Mouse (Mus musculus) frontal cortex, postnatal 36 days (tissue): ENCODE data around the gene Bloc1s4.
A peak's percentile ranks its signal among the peaks of the same experiment; 100 is the strongest.

Experiments used
- DNase-seq, 2 experiments: peaks; one replicate each; pipeline ENCODE4 v3.0.0; 2022; ENCODE audit warnings: low spot score in 2 of 2

The Bloc1s4 gene

DNA sequence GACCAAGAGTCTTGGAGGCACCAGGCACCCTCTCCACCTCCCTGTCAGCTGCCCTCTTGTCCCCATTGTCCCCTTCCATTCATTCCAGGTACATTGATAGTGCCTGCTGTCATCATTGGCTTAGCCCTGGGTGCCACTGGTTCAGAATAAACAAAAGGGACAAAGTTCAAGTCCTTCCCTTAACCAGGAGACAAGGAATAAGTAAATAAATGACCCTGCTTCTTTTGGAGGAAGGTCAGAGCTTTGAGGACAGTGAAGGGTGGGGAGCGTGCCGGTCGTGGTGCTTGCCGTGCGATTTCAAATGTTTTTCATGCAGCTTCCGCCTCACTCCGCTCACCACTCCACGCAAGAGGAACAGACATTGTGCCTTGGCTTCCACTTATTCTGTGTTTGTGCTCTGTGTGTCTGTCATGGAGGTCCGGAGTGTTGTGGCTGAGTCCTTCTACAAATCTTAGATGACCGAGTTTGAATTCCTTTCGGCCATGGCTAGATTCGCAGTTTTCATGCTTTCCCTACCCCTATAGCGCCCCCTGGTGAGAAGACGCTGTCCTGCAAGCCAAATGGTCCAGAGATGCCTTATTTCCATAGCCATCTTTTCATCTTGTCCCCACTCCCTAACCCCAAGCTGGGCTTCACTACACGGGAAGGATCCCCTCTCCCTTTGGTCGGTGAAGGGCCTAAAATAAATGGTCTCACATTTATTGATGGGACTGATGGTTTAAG, 6.2 kb downstream of the Bloc1s4 start:
- DNase-seq = peak; percentile 86 to 87

- peak in 1 of 2 experiments; percentile 50 for DNase-seq
Observed at GRCm38 (mm10) chr5:36739829-36740228, 8.6 kb downstream of the Bloc1s4 start.

- DNase-seq = peak; percentile 52 to 64
Observed at GRCm38 (mm10) chr5:36738799-36739615, 9.4 kb downstream of the Bloc1s4 start.

GRCm38 (mm10) chr5:36737765-36738164, 10.7 kb downstream of the Bloc1s4 start:
- no peak for DNase-seq

GRCm38 (mm10) chr5:36736009-36736408, 12.4 kb downstream of the Bloc1s4 start:
- no peak for DNase-seq

GRCm38 (mm10) chr5:36735106-36735505, 13.3 kb downstream of the Bloc1s4 start:
- DNase-seq = no peak

GRCm38 (mm10) chr5:36733405-36733804, 15.0 kb downstream of the Bloc1s4 start:
- DNase-seq = no peak

DNA sequence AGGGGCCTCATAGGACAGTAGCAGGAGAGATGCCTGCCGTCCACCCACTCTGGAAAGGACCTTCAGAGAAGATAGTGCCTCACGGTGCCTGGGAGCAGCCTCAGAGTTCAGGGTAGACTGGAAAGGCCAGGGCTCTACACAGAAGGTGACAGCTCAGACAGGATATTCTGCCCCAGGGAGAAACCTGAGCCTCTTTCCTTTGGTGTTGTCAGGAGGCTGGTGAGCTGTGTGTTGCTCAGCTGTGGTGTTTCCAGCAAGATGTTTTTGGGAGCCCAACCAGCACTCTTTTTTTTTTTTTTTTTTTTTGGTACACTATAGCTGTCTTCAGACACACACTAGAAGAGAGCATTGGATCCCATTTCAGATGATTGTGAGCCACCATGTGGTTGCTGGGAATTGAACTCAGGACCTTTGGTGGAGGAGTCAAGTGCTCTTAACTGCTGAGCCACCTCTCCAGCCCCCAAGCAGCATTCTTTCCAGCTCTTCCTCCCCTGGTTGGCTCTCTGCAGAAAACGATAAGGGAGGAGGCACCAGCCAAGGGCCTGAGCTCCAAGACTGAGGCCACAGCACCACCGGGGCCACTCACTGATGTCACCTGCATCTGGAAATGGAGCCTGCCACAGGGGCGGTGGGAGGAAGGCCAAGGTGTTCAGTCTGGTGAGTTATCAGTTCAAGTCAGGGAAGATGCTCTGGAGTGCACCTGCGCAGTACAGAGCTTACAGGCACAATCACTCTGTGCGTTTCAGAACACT, 16.4 kb downstream of the Bloc1s4 start:
- DNase-seq = no peak

- no peak for DNase-seq
Observed at GRCm38 (mm10) chr5:36730689-36731088, 17.8 kb downstream of the Bloc1s4 start.

- DNase-seq = no peak
Observed at GRCm38 (mm10) chr5:36729923-36730322, 18.5 kb downstream of the Bloc1s4 start.

GRCm38 (mm10) chr5:36729086-36729473, 19.4 kb downstream of the Bloc1s4 start:
- no peak for DNase-seq

- DNase-seq = no peak
Observed at GRCm38 (mm10) chr5:36728403-36729085, 19.9 kb downstream of the Bloc1s4 start.

GRCm38 (mm10) chr5:36727776-36728175, 20.7 kb downstream of the Bloc1s4 start:
- no peak for DNase-seq

DNA sequence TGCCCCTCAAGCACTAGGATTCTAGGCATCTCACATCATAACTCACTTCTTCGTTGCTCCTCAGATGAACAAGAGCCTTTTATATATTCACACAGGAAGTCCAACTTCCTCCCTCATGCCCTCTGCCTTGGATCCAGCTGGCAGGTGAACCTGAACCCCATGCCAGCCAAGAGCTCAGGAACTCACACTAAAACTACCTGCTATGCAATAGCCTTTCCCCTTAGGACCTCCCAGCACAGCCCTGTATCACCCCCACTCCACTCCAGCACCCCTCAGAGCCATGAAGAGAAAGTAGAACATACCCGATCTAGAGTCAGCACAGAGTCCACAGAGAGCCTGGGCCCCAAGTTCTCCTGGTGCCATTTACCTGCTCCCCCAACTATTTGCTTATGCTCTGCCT, 21.3 kb downstream of the Bloc1s4 start:
- DNase-seq = no peak

- no peak for DNase-seq
Observed at GRCm38 (mm10) chr5:36726387-36726801, 22.1 kb downstream of the Bloc1s4 start.

DNA sequence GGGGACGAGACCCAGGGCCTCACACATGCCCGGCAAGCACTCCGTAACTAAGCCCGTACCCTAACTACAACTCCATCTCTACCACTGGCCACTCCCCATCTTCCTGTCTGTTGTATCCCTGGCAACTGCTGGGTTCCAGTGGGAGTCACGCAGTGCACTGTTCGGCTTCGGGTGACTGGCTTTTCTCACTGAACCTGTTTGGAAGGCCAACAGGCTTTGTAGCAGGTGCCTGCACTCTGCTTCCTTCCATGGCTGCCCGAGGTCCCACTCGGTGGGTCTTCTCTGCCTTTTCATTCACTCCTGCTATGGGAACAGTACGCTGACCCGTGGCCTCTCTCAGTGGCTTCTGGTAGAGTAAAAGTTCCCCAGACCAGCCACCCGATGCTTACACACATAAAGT, 22.6 kb downstream of the Bloc1s4 start:
- DNase-seq = no peak

DNA sequence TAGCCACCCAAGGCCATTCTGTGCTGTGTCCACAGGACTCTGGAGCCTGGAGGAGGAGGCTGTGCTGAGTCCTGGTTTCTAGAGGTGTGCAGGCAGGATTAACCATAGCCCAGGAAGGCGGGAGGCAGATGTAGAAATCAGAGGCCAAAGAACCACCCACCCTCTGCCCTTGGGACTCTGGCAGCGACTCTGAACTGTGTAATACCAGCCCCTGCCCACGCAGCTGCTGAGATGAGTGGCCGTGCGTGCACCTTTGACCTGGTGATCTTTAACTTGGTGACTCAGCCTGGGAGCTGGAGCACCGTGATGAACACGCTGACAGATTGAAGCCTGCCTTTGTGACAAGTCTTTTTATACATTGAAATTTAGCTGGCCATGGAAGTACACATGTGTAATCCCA, 24.2 kb downstream of the Bloc1s4 start:
- no peak for DNase-seq

DNA sequence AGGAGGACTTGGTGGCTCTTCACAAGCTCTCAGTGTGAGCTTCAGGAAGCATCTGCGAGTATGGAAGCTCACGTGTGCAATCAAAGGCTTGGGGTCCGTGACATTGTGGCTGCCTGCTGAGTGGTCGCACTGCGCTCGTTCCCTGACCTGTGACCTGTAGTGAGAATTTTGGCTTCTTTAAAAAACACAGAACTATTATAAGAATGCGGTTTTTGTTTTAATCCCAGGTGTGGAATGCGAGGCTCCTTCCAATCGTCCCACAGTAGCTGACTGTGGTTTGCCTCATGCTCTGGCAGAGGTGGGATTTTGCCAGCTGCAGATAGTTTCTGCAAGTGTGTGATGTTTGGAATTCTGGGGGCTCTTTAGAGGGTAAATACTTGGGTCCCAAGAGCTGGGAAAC, 25.1 kb downstream of the Bloc1s4 start:
- no peak for DNase-seq

DNA sequence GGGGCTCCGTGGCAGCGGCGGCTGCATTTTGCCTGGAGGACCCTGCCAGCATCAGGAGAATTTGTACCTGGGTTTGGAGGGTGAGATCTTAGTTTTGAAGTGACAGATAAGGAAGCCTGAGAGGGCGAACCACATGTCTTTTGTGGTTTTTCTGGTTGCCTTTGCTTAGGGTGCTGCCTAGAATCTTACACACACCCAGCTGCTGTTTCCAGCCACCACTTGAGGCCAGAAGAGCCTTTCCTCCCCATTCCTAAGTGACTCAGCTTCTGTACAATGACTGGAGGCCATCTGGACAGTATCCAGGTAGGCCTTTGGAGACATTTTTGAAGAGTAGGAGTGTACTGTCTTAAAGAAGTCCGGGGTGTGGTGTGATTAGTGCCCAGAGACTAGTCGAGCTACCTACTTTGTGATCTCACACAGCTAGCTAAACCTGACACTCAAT, 26.0 kb downstream of the Bloc1s4 start:
- DNase-seq = no peak

DNA sequence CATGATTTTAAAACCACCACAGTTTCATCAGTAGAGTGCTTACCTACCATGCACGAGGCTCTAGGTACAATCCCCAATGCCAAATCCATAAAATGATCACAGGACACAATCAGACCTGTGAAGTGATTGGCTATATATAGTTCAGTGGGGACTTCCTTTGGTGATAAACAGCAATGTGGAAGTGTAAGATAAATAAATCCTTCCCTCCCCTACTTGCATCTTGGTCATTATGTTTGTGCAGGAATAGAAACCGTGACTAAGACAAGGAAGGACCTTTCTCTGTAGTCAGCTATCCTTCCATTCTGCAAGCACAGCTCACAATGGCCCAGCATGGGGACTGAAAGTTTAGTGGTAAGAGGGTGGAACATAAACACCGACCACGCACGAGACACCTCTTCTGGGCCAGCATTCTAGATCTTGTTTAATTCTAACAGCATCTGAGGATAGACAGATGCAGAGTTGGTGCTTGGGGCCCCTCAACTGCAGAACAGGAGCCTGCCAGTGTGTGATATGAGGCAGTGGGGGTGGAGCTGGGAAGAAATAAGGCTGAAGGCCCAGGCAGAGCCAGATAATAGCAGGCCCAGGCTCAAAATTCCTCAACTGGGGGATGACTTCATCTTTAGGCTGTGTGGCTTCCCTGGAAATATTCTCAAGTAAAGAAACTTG, 27.6 kb downstream of the Bloc1s4 start:
- no peak for DNase-seq

DNA sequence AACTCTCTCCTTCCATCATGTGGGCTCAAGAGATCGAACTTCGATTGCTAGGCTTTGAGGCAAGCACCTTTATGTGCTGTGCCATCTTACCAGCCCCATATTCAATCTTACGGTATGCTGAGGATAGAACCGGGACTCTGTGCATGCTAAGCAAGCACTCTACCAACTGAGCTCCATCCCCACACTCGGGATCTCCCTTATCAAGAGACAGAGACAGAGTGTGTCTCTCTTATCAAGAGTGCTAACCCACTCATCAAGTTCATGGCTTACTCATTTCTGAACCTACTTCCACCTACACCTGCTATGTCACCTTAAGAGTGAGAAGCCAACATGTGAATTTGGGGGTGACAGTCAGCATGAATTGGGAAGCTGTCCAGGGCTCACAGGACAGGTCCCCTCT, 28.2 kb downstream of the Bloc1s4 start:
- no peak for DNase-seq
